Mouse (Mus musculus) left cerebral cortex, postnatal 4 days (tissue): ENCODE results near the gene Cav2. TPM values are rescaled to one million over a fixed set of nuclear protein-coding genes. Genes with fewer than 3 reads are reported as not detected.

Source experiments
- DNase-seq: peaks from one replicate; pipeline ENCODE4 v3.0.0-alpha.2; 2022
- intact Hi-C: fragments of 180-260 bp; cut with DNase I; formaldehyde crosslinking; loops from one replicate; pipeline ENCODE4 v1.15.1; 2025
- total RNA-seq, 2 experiments: library from RNA; stranded (reverse); gene quantifications; 2 replicates each; pipeline ENCODE4 v1.2.3; 2021

The Cav2 gene
- total RNA-seq = 10 to 100 TPM; 19.6 to 20.7 TPM

- peak; percentile 36 for DNase-seq
- intact Hi-C loops = no loop called here
These were observed at the start of gene Cav2 for GRCm38 (mm10) chr6:17280939-17281756. Gene Cav2, plus strand, starts transcription at chr6:17281185.

- no peak for DNase-seq
- intact Hi-C loops = no loop called here
These were observed 41.3 kb upstream of the Cav2 start for GRCm38 (mm10) chr6:17239693-17240092.

GRCm38 (mm10) chr6:17241013-17241412, 40.0 kb upstream of the Cav2 start:
- no peak for DNase-seq
- intact Hi-C loops = no loop called here

- intact Hi-C loops = no loop called here
- DNase-seq = no peak
These were observed 34.0 kb upstream of the Cav2 start for GRCm38 (mm10) chr6:17246959-17247358.

GRCm38 (mm10) chr6:17247673-17248072, 33.3 kb upstream of the Cav2 start:
- intact Hi-C loops = no loop called here
- DNase-seq = no peak

GRCm38 (mm10) chr6:17248241-17248640, 32.7 kb upstream of the Cav2 start:
- DNase-seq = no peak
- intact Hi-C loops = no loop called here

- intact Hi-C loops = no loop called here
- DNase-seq = no peak
These were observed 29.0 kb upstream of the Cav2 start for GRCm38 (mm10) chr6:17251958-17252357.

- DNase-seq = no peak
- intact Hi-C loops = no loop called here
These were observed 22.8 kb upstream of the Cav2 start for GRCm38 (mm10) chr6:17258142-17258541.

- intact Hi-C loops = no loop called here
- DNase-seq = no peak
These were observed 22.1 kb upstream of the Cav2 start for GRCm38 (mm10) chr6:17258911-17259310.

GRCm38 (mm10) chr6:17262786-17263185, 18.2 kb upstream of the Cav2 start:
- intact Hi-C loops = no loop called here

GRCm38 (mm10) chr6:17265043-17265442, 15.9 kb upstream of the Cav2 start:
- no peak for DNase-seq
- intact Hi-C loops = no loop called here

More at GRCm38 (mm10) chr6:17262786-17263185, 18.2 kb upstream of the Cav2 start:
- no peak for DNase-seq

GRCm38 (mm10) chr6:17266466-17266865, 14.5 kb upstream of the Cav2 start:
- intact Hi-C loops = no loop called here
- no peak for DNase-seq

GRCm38 (mm10) chr6:17278366-17278765, 2.6 kb upstream of the Cav2 start:
- intact Hi-C loops = no loop called here
- no peak for DNase-seq

- intact Hi-C loops = no loop called here
- no peak for DNase-seq
These were observed 740 bp downstream of the Cav2 start for GRCm38 (mm10) chr6:17281757-17282092.

- intact Hi-C loops = no loop called here
- no peak for DNase-seq
These were observed 1.2 kb downstream of the Cav2 start for GRCm38 (mm10) chr6:17282159-17282558.

GRCm38 (mm10) chr6:17283834-17284233, 2.8 kb downstream of the Cav2 start:
- no peak for DNase-seq
- intact Hi-C loops = no loop called here

- intact Hi-C loops = no loop called here
- no peak for DNase-seq
These were observed 5.4 kb downstream of the Cav2 start for GRCm38 (mm10) chr6:17286381-17286780.

GRCm38 (mm10) chr6:17295116-17295515, 14.1 kb downstream of the Cav2 start:
- DNase-seq = no peak
- intact Hi-C loops = no loop called here

GRCm38 (mm10) chr6:17305954-17306601, 25.1 kb downstream of the Cav2 start, which contains the start of gene Cav1:
Gene Cav1, plus strand, starts transcription at chr6:17306335.
- intact Hi-C loops = loop anchor here (5.0 kb wide), 1 partner anchor 199 kb away; no protein-coding TSS in a partner anchor
- peak; percentile 74 for DNase-seq

GRCm38 (mm10) chr6:17306602-17307325, 25.8 kb downstream of the Cav2 start:
- intact Hi-C loops = loop anchor here (5.0 kb wide), 1 partner anchor 199 kb away; no protein-coding TSS in a partner anchor
- DNase-seq = peak; percentile 4

GRCm38 (mm10) chr6:17307461-17308115, 26.6 kb downstream of the Cav2 start:
- intact Hi-C loops = loop anchor here (5.0 kb wide), 1 partner anchor 200 kb away; no protein-coding TSS in a partner anchor
- DNase-seq = peak; percentile 65
